Mouse (Mus musculus) brain, adult 2 months (tissue): ENCODE data around the gene Grid1.

Experiments used
- DNase-seq: peaks from one replicate; pipeline ENCODE4 v3.0.0; 2011; ENCODE audit warnings: low read depth, low spot score

Gene Grid1

DNA sequence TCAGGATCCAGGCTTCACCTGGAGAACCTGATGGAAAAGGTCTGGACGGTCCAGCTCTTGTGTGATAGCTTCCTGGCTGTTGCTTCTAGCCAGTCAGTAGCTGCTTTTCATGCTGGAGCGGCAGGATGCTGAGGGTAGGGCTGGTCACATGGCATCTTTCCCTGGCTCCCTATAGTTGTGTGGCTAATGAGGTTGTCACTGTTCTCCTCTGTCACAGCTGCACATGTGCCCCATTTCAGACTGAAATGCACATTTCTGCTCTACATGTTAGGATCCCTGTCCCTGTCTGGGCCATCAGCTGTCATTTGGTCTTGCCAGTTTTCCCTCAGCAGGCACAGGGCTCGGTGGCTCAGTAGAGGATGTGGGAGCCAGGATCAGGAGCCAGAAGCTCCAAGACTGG is 17.2 kb downstream of the Grid1 start:
- no peak for DNase-seq

DNA sequence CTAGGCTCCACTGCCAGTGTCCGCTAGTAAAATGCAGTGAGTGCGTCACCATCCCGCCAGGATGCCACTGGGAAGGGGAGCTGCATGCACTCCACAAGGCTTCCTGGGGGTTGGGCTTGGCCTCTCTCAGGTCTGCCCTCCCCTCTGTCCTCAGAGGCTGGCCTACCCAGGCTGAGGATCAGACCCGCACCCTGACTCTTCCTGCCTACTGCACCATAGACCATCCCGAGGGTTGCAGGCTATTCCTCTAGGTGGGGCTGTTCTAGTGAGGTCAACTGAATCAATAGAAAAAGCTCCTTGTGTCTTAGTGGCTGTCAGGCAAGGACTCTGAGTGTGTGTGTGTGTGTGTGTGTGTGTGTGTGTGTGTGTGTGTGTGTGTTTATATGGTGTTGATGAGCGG is 19.1 kb downstream of the Grid1 start:
- DNase-seq, result no peak

DNA sequence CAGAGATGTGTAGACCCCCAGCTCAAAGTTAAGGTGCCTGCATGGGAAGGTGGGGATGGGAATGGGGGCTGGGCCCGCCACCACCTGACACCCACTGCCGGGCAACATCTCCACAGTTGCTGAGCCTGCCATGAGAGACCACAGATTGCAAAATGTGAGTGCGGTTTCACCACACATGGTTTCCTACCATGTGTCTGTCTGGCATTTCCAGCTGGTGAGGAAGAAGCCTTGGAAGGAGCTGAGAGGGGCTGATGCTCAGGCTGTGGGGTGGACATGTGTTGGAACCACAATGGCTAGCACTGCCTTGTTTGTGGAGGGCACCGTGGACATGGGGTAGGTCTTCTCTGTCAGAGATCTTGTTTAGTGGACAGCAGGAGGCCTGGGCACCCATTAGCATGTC is 20.0 kb downstream of the Grid1 start:
- peak; percentile 43 for DNase-seq

DNA sequence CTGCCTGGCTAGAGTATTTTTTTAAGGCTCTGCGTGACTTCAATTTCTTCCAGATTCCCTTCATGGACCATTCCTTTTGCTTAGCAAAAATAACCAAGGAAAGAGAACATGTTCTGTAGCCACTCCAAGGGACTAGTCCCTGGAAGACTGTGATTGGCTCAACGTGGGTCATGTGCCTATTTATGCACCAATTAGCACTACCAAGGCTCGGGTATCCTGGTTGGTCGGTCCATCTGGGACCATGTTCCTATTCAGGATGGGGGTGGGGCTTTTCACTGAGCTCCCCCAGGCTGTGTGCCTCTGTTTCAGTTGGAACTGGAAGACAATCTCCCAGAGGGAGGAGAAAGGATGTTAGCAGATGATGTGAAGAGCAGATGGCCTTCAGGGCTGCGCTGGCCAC is 23.7 kb downstream of the Grid1 start:
- no peak for DNase-seq

DNA sequence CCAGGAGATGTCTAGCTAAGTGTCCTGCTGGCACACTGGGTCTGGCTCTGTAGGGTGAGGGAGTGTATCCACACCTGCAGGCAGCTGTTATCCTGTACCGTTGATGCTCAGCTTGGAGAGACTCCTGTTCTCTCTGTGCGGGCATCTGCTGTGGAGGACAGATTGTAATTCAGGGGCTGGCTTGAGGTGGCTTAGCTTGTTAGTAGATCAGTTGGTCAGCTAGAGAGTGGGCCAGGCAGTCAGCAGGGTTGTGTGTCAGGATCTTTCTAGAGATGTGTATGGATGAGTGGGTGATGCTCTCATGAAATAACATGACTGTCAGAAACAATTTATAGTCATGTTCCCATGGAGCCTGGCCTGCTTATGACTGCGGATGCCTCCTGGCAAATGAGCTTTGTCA is 24.3 kb downstream of the Grid1 start:
- DNase-seq, result no peak

DNA sequence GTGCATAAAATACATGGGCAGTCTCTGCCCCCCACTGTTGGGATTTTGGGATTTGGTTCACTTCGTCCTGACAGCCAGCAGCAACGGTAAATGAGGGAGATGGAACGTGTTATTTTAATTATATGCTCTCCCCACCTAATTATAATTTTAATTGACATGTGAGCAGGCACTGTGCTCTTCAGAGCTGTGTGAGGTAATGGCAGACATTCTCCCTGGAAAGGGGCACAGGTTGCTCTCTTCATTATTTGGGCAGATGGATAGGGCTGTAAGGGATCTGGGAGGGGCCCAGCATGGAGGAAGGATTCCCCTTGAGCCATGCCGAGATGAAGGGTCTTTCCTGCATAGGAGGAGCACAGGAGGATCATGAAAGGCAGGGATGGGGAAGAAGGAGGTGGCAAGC is 26.9 kb downstream of the Grid1 start:
- no peak for DNase-seq

DNA sequence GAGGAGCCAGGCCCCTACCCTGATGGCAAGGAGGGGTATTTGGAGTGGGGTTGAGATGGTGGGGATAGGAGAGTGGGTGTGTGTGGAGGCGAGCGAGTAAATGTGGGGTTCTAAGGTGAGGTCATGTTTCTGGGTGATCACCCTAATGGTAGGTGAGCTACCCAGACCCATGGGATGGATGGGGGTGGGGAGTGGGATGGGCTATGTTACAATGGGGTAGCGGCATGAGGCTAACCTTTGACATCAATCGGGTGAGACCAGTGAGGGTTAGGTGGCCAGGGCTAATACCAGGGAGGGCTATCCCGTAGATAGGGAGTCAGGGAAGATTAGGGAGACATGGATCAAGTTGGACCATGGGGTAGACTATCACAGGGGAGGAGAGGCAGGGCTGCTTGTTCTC is 27.7 kb downstream of the Grid1 start:
- no peak for DNase-seq

DNA sequence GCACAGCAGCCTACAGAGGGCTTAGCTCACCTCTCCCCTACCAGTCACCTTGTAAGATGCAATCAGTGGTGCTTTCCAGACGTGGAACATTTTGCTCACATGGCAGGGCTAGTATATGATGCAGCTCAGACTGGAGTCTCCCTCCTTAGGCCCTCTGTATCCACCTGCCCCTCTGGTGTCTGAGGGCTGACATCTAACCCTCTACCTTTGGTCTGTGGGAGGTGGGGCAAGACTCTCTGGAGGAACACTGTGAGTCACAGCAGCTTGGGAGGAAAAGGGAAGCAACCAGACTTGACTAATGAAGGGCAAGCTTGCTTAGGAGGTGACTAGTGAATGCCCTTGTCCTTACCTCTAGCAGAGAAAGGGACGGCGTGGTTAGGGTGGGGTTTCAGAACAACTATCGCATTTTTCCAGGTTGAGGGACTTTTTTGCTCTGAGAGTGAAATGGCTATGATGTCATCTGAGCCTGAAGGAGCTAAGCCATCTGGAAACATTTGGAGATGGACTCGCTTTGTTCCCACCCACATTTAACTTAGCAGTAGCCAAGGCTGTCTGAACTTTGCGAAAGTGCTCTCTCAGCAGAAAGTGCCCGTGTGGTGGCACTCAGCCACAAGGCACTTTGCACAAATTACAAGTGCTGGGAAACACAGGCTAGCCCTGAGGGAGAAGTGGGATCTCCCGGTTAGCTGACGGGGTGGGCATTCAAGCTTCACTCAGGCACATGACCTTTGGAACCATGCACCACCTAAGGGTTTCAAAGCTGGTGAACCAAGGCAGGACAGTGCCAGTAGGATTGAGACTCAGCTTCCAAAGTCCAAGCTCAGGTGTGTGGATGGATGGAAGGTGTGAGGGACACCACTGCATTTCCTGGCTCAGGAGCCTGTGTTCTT is 41.2 kb downstream of the Grid1 start:
- peak; percentile 72 for DNase-seq

DNA sequence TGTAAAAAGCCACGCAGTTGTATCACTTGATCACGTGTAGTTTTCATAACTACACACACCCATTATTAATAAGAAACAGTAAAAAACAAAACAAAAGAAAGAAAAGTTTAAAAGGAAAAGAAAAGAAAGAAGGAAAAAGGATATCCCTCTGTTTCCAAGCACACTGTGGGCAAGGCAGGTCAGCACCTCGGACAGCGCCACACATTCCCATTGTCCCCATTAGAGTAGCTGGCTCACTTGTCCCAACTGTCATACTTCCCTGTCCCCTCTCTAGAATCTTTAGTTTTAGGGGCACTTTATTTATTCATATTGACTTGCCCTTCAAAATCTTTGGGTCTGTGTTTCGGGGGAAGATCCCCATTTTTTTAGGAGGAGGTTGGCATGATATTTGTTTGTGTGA is 47.4 kb downstream of the Grid1 start:
- DNase-seq, result no peak

DNA sequence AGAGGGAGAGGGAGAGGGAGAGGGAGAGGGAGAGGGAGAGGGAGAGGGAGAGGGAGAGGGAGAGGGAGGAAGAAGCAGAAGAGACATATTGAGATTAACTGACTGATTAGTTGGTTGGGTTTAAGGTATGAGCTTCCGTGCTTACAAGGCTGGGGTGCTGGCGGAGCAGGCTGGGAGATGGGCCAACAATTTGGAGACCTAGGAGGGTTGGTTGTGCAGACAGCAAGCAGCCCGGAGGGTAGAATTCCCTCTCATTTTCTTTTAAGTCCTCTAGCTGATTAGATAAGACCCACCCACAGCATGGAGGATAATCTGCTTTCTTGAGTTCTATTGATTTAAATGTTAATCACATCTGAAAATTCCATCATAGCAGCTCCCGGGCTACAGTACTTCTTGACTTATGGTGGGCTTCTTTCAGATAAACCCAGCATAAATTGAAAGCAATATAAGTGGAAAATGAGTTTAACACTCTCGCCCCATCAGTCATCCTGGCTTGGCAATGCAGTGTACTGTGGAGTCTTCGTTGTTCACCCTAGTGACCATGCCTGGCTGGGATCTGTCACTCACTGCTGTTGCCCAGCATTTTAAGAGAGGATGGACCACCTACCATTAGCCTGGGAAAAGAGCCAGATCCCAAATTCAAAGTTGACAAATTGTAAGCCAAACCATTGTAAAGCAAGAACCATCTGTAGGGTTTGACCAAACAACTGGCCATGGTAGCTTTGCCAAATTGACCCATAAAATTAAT is 48.8 kb downstream of the Grid1 start:
- no peak for DNase-seq

DNA sequence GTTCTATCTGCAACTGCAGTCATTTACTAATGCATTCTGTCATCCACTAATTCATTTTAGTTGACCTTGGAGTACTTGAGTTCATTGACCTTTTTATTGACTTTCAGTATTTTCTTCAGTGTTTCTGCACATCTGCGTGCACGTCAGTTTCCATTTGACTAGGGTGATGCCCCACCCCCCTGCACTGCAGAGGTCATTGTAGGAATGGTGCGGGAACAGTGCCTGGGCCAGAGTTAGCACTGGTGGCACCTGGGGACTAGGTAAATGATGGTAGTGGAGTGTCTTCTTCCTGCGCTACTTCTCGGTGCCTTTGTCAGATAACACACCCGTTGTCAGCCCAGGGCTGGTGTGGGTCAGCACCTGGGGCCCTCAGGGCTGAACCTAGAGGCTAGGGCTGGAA is 60.1 kb downstream of the Grid1 start:
- no peak for DNase-seq

DNA sequence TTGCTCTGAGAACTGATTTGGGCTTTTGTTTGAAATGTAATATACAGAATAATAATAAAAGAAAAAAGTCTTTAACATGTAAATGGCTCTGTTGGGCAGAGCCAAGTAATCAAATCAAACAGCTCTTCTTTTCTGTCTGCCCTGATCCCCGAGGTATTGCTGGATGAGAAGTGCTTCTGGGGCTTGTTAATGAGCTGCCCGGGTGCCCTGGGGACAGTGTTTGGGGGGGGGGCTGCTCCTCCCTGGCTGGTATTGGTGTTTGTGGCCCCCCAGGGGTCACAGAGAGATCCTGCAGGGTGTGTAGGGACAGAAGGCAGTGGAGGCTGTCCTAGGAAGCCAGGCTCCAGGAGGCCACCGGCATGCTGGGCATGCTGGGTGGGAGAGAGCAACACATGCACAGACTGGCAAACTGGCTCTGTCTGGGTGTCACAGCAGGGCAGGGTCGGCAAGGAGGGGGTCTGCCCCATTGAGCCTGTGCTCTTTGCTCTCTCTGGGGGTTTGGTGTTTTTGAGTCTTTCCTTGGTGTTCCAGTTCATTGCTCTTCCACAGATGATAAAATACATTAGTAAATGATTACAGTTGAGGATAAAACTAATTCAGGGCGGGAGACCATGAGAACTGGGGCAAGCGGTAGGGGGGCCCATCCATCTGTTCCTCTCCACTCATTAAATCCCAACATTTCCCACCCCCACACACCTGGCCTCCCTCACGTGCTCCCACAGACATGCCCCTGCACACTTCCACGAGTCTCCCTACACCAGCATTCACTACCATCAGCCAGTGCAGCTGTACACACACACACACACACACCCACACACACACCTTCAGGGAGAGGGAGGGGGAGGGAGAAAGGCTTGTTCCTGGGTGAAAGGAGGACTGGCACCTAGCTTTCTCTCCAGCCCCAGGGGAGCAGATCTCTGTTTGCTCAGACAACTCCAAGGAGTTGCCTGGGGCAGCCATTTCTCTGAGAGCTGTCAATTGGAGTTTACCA is 60.8 kb downstream of the Grid1 start:
- DNase-seq, result peak; percentile 62

DNA sequence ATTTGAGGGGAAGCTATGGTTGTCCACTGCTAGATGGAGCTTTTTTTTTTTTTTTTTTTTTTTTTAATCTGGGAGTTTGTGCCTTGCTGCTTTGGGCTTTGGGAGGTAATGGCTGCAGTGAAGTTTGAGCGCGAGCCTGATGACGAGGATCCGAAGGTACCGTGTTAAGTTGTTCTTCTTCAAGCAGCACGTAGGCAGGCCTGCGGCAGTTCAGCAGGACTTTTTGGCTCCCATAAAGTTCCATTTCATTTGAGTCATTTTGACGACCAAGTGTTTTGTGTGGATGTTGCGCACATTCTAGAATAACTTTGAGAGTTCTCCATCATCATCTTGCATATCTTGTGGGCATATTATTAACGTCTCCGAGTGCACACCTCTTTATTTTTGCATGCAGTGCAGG is 64.3 kb downstream of the Grid1 start:
- DNase-seq, result peak; percentile 65

DNA sequence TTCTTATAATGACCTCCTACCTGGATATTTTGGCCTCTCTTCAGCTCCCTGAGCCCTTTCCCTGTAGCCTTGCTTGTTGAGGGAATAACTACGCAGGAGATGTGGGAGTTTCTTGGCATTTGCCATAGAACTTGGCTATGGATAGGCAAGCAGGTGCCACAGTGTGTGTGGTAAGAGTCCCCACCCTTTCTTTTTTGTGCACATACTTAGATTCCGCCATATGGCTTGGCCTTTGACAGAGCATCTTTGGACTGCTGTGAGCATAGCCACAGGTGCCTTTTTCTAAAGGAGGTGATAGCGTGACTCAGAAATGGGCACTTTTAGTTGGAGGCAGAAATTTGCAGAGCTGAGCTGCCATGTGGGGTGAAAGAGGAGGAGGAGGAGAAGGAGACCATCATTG is 64.7 kb downstream of the Grid1 start:
- peak; percentile 84 for DNase-seq

DNA sequence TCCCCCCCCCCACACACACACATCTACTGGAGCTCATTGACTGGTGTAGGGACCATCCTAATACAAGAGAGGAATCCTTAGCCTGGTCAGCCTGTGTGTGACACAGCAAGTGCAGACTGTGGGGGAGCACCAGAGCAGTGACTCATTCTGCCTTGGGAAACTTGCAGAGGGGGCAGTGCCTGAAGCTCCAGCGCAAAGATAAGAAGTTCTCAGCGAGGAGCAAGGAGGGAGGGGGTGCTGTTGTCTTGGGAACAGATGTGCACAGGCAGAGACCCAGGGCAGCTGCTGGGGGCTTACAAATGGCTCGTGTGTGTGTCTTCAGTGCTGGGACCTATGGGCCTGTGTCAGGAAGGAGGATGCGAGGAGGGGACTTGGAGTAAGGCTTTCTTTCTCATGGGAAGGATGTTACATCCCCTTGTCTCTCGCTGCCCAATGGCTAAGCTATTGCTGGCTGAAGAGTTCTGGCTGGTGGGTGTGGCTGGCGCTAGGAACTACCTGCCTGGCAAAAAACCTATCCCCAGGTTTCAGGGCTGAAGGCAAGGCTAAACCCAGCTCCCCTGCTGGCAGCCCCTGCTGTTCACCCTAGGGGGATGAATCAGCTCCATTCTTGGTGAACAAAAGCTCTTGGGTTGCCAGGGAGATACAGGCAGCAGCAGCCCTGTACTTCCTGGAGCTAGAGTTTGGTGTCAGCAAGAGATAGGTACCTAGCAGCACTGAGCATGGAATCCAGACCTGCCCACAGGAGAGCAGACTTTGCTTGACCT is 72.0 kb downstream of the Grid1 start:
- DNase-seq, result peak; percentile 89

DNA sequence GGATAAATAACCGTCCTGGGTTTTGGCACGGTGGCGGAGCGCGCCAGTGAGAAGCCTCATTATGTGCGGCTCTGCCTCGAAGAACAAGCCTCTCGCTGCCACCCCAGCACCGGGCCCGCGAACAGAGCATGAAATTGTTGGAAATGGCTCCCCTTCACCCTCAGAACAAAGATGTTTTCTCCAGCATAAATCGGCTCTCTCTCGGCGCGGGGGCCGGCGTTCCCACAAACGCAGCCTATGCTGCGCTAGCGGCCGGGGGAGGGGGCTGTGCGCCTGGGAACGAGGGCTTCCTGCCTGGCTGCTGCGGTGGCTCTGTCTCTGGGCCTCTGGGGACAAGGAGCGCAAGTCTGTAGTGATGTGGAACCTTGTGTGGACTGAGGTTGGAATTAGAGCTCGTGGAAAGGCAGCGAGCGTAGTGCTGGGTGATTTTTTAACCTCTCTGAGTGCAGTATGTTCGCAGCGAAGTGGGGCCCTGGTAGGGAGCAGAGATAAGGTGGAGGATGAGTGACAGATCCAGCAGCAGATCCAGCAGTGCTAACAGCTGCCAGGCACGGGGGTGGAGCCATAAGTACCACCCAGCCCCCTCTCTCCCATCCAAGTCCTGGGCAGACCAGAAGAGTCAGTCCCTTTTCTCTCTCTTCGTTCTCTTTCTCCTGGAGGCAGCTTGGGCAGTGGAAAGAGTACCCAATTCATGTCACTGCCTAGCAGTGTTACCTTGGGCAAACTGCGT is 76.5 kb downstream of the Grid1 start:
- peak; percentile 83 for DNase-seq

DNA sequence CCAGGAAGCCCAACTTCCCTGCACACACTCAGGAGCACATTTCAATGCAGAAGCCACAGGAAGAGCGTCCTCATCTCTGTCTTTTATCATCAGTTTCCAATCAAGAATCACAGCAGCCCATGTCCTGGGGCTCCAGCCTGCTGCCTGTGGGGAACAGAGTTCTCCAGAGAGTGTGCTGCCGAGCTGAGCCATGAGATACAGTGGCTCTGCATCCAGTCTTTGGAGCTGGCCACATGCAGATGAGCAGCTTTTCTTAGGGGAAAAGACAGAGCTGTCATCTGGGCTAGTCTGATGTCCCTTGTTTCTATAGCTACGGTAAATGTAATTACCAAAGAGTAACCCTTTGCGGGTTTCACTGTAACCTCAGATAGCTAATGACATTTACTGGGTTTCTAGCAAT is 83.9 kb downstream of the Grid1 start:
- no peak for DNase-seq

DNA sequence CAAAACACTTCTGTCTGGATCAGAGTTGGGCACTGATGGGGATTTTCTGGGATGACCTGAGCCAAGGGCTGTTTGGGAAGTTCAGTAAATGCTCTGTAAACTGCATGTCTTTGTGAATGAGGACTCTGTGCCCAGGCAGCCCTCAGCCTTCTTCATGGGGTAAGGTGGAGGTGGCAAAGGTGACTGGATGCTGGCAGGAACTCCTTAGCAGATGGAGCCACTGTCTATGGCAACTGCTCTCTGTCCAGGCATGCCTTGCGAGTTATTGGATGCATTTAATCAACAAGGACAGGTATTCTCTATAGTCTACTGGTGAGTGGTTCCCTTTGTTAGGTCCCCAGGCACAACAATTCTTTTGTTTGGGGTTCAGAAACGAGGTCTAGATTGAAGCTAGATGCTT is 85.8 kb downstream of the Grid1 start:
- DNase-seq, result no peak

DNA sequence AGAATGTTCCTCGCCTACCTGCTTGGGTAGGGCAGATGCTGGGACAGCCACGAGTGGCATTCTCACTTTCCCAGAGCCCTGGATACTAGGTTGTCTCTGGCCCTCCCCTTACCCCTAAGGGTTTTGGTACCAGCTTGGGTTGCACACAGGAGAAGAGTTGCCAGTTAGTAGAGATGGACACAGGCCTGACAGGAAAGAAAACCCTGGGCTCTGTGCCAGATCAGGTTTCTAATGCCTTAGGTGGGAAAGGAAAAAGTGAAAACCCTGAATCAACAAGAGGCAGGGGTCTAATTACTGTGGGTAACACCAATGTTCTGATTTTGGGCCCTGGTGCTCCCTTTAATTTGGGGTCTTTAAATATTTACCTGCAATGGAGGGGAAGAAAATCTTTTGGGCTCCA is 88.5 kb downstream of the Grid1 start:
- DNase-seq, result no peak

DNA sequence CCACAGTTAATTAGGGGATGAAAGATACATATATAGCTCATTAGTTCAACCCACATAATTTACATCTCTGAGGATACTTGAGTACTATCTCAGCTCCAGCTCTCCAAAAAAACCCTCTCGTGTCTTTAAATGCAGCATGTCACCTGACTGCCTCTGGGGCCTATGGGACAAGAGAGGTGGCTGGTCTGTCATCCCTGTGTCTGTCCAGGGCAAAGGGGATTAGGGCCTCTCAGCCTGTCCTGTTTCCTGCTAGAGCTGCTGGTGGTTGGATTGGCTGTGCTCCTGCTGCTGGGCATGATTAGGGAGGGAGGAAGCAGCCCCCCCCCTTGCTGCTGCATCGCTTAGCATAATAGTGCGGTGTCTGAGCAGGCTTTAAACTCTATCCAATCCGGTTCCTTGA is 88.9 kb downstream of the Grid1 start:
- peak; percentile 35 for DNase-seq
